Mouse (Mus musculus) heart, postnatal 14 days (tissue): Measurements from ENCODE around the gene Selenbp2. TPM values are rescaled to one million over a fixed set of nuclear protein-coding genes. Genes with fewer than 3 reads are reported as not detected.
"Not testable (repeated sequence)": the region's sequence is repeated elsewhere in the genome, so short reads cannot be mapped to it uniquely, and the experiment has no call there.

Source experiments
- DNase-seq, 2 experiments: peaks; one replicate each; pipeline ENCODE4 v3.0.0; 2021 to 2022
- intact Hi-C: fragments of 180-260 bp; cut with DNase I; formaldehyde crosslinking; loops from one replicate; pipeline ENCODE4 v1.15.1; 2025
- long read RNA-seq, 2 experiments: library from polyadenylated mRNA; stranded (forward); transcript quantifications; one replicate each; pipeline ENCODE4 v2.0.0; 2021
- total RNA-seq, 2 experiments: library from RNA; stranded (reverse); gene quantifications; 2 replicates each; pipeline ENCODE4 v1.2.3; 2021

Gene Selenbp2
- total RNA-seq, result 10 to 100 TPM in 1 of 2 experiments, 1 to 10 TPM in 1; 8.7 to 11.6 TPM
- long read RNA-seq, experiment 1, result 0 reads
- long read RNA-seq, experiment 2, result 0 reads

GRCm38 (mm10) chr3:94693329-94693825 is at the start of gene Selenbp2:
Gene Selenbp2, plus strand, starts transcription at chr3:94693556.
- no peak for DNase-seq
- intact Hi-C loops, result no loop called here

- intact Hi-C loops, result no loop called here
- no peak for DNase-seq
Measured at GRCm38 (mm10) chr3:94648755-94649590, 44.4 kb upstream of the Selenbp2 start.

- DNase-seq, result no peak
Measured at GRCm38 (mm10) chr3:94650409-94650808, 42.9 kb upstream of the Selenbp2 start.

GRCm38 (mm10) chr3:94653967-94654366 is 39.4 kb upstream of the Selenbp2 start:
- DNase-seq, intact Hi-C loops: not testable (repeated sequence)

More at GRCm38 (mm10) chr3:94650409-94650808, 42.9 kb upstream of the Selenbp2 start:
- intact Hi-C loops, result no loop called here

- intact Hi-C loops, DNase-seq: not testable (repeated sequence)
Measured at GRCm38 (mm10) chr3:94657852-94658739, 35.3 kb upstream of the Selenbp2 start.

- peak; percentile 69 to 71 for DNase-seq
- intact Hi-C loops, result not testable (repeated sequence)
Measured at GRCm38 (mm10) chr3:94658740-94659095, 34.6 kb upstream of the Selenbp2 start, which contains the start of gene Tuft1. Gene Tuft1, minus strand, starts transcription at chr3:94658872.

- intact Hi-C loops, result not testable (repeated sequence)
Measured at GRCm38 (mm10) chr3:94659142-94659748, 34.1 kb upstream of the Selenbp2 start.

GRCm38 (mm10) chr3:94660841-94661240 is 32.5 kb upstream of the Selenbp2 start:
- intact Hi-C loops, result not testable (repeated sequence)

More at GRCm38 (mm10) chr3:94659142-94659748, 34.1 kb upstream of the Selenbp2 start:
- not testable (repeated sequence) for DNase-seq

GRCm38 (mm10) chr3:94665060-94665802 is 28.1 kb upstream of the Selenbp2 start:
- DNase-seq, intact Hi-C loops: not testable (repeated sequence)

More at GRCm38 (mm10) chr3:94660841-94661240, 32.5 kb upstream of the Selenbp2 start:
- DNase-seq, result not testable (repeated sequence)

GRCm38 (mm10) chr3:94665896-94666295 is 27.5 kb upstream of the Selenbp2 start:
- DNase-seq, result peak in 1 of 2 experiments; percentile 14
- intact Hi-C loops, result not testable (repeated sequence)

GRCm38 (mm10) chr3:94675101-94675500 is 18.3 kb upstream of the Selenbp2 start:
- intact Hi-C loops, DNase-seq: not testable (repeated sequence)

GRCm38 (mm10) chr3:94679351-94679841 is 14.0 kb upstream of the Selenbp2 start:
- intact Hi-C loops, result no loop called here

GRCm38 (mm10) chr3:94680032-94680431 is 13.3 kb upstream of the Selenbp2 start:
- intact Hi-C loops, DNase-seq: not testable (repeated sequence)

More at GRCm38 (mm10) chr3:94679351-94679841, 14.0 kb upstream of the Selenbp2 start:
- DNase-seq, result no peak

GRCm38 (mm10) chr3:94680783-94681182 is 12.6 kb upstream of the Selenbp2 start:
- intact Hi-C loops, result no loop called here
- no peak for DNase-seq

- intact Hi-C loops, result no loop called here
- DNase-seq, result no peak
Measured at GRCm38 (mm10) chr3:94683646-94684045, 9.7 kb upstream of the Selenbp2 start.

GRCm38 (mm10) chr3:94685989-94686772 is 7.2 kb upstream of the Selenbp2 start:
- DNase-seq, intact Hi-C loops: not testable (repeated sequence)

GRCm38 (mm10) chr3:94688698-94689097 is 4.7 kb upstream of the Selenbp2 start:
- intact Hi-C loops, result not testable (repeated sequence)

GRCm38 (mm10) chr3:94689195-94689594 is 4.2 kb upstream of the Selenbp2 start:
- DNase-seq, intact Hi-C loops: not testable (repeated sequence)

More at GRCm38 (mm10) chr3:94688698-94689097, 4.7 kb upstream of the Selenbp2 start:
- DNase-seq, result not testable (repeated sequence)
